9 mouse cellular contexts compared by ENCODE assay signal in the genomic region with DNA sequence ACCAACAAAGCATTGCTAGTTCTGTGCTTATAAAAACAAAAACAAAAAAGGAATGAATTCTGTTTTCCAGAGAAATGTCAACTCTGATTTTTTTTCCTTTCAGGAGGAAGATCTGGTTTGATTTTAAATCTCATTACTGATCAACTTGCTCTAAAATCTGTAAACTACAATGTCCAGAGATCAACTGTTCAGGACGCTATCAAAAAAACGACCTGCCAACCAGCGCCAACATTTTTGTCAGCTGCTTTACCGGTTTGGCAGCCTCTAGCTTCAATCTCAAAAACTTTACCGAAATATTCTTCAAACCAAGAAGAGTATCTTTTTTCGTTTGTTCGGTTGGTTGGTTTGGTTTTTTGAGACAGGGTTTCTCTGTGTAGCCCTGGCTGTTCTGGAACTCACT. TPM values are rescaled to one million over a fixed set of nuclear protein-coding genes. Genes with fewer than 3 reads are reported as not detected.
A peak's percentile ranks its signal among the peaks of the same experiment; 100 is the strongest.
DNase-seq lines count a peak whose midpoint lies in the region; ATAC-seq and TF ChIP-seq lines count a peak whose summit lies in the region.
"Had no signal": no experiment of that assay in that cellular context is flagged by ENCODE, and none has a peak within 500 bp of the region (broad histone marks: within the 10 kb centered on the region; RNA-seq: fewer than 3 reads in every experiment).

No protein-coding gene starts in this region.

- no peaks in the 10 kb centered on the region for H3K27me3 ChIP-seq in kidney, embryonic 14.5 days (ENCODE audit: control insufficient read depth, insufficient read depth, low read length)
- H3K27me3 ChIP-seq in hindbrain, embryonic 12.5 days: peaks cover 2% of the 10 kb centered on the region; the same call in 1 of the 2 replicates
- no peaks in the 10 kb centered on the region for H3K27me3 ChIP-seq in midbrain, embryonic 11.5 days (ENCODE audit: control insufficient read depth, insufficient read depth, low read length)

- no peak for DNase-seq in kidney, adult 8-10 months
- no peak for DNase-seq in midbrain, embryonic 11.5 days (ENCODE audit: low spot score, missing footprints)
- no peak for DNase-seq in layer of hippocampus, postnatal 10 days (ENCODE audit: low spot score in 2 of 2)
- DNase-seq in gastrocnemius, postnatal 14 days: no peak
- DNase-seq in layer of hippocampus, adult 18-20 months (ENCODE audit: low spot score in 2 of 2): no peak
- DNase-seq: layer of hippocampus, adult 9-11 months had no signal

- peak overlapping the region; percentile 82; the same call in 1 of the 2 replicates for H3K4me3 ChIP-seq in kidney, embryonic 14.5 days (ENCODE audit: low read length)
- H3K4me3 ChIP-seq in bone marrow macrophage, adult 2 months (ENCODE audit: insufficient read depth, low read length): peak overlapping the region; percentile 94; the same call in 1 of the 2 replicates
- no peak overlapping the region for H3K4me3 ChIP-seq in hindbrain, embryonic 12.5 days
- no peak overlapping the region for H3K4me3 ChIP-seq in midbrain, embryonic 11.5 days (ENCODE audit: low read depth, low read length)

- 77% methylated on average over 7 of the region's 7 CpGs for whole genome bisulfite sequencing in kidney, embryonic 14.5 days
- WGBS in hindbrain, embryonic 12.5 days: 84% methylated on average over 7 of the region's 7 CpGs
- 88% methylated on average over 7 of the region's 7 CpGs for WGBS in midbrain, embryonic 11.5 days

- no peaks in the 10 kb centered on the region for H3K36me3 ChIP-seq in kidney, embryonic 14.5 days (ENCODE audit: control insufficient read depth, insufficient read depth, low read length)
- H3K36me3 ChIP-seq in hindbrain, embryonic 12.5 days: no peaks in the 10 kb centered on the region
- no peaks in the 10 kb centered on the region for H3K36me3 ChIP-seq in midbrain, embryonic 11.5 days (ENCODE audit: control insufficient read depth, insufficient read depth, low read length)

- no peak for TF ChIP-seq CTCF in bone marrow macrophage, adult 2 months (IDR thresholded peaks at IDR 0.05; ENCODE audit: low read depth, low read length)

- peaks cover 19% of the 10 kb centered on the region; the same call in 1 of the 2 replicates for H3K4me1 ChIP-seq in kidney, embryonic 14.5 days (ENCODE audit: control insufficient read depth, insufficient read depth, low read length)
- peaks cover 48% of the 10 kb centered on the region for H3K4me1 ChIP-seq in bone marrow macrophage, adult 2 months (ENCODE audit: control insufficient read depth, insufficient read depth, low read length)
- H3K4me1 ChIP-seq in hindbrain, embryonic 12.5 days: peaks cover 18% of the 10 kb centered on the region
- H3K4me1 ChIP-seq in midbrain, embryonic 11.5 days (ENCODE audit: control insufficient read depth, insufficient read depth, low read length): peaks cover 9% of the 10 kb centered on the region

- peak overlapping the region; percentile 79; the same call in 1 of the 2 replicates for H3K4me2 ChIP-seq in kidney, embryonic 14.5 days (replicated peaks; ENCODE audit: low read depth, low read length)
- H3K4me2 ChIP-seq in hindbrain, embryonic 12.5 days (replicated peaks): peak overlapping the region; percentile 80
- H3K4me2 ChIP-seq in midbrain, embryonic 11.5 days: peak overlapping the region; percentile 88; the same call in 1 of the 2 replicates

- no peak overlapping the region for H3K27ac ChIP-seq in kidney, embryonic 14.5 days (ENCODE audit: low read depth, low read length)
- H3K27ac ChIP-seq in bone marrow macrophage, adult 2 months (ENCODE audit: insufficient read depth, low read depth, low read length): no peak overlapping the region
- no peak overlapping the region for H3K27ac ChIP-seq in hindbrain, embryonic 12.5 days
- H3K27ac ChIP-seq in midbrain, embryonic 11.5 days (ENCODE audit: low read depth, low read length): no peak overlapping the region

- no peak for ATAC-seq in kidney, embryonic 14.5 days (ENCODE audit: low FRiP score, low TSS enrichment)
- ATAC-seq in hindbrain, embryonic 12.5 days (ENCODE audit: low FRiP score): no peak
- ATAC-seq in midbrain, embryonic 11.5 days (ENCODE audit: low FRiP score): no peak

- no peak for TF ChIP-seq POLR2A in bone marrow macrophage, adult 2 months (IDR thresholded peaks at IDR 0.05; ENCODE audit: borderline replicate concordance, low read depth, low read length)

- no peak overlapping the region for H3K9ac ChIP-seq in kidney, embryonic 14.5 days (ENCODE audit: low read depth, low read length)
- no peak overlapping the region for H3K9ac ChIP-seq in hindbrain, embryonic 12.5 days
- no peak overlapping the region for H3K9ac ChIP-seq in midbrain, embryonic 11.5 days (ENCODE audit: low read length)

- intact Hi-C loops in gastrocnemius, postnatal 14 days (cut with DNase I; ENCODE audit: low total_unique reads): no loop called here

- H3K9me3 ChIP-seq in kidney, embryonic 14.5 days (ENCODE audit: control insufficient read depth, low read length): no peaks in the 10 kb centered on the region
- H3K9me3 ChIP-seq in hindbrain, embryonic 12.5 days (replicated peaks): no peaks in the 10 kb centered on the region
- H3K9me3 ChIP-seq in midbrain, embryonic 11.5 days (ENCODE audit: control insufficient read depth, low read length): no peaks in the 10 kb centered on the region

RNA-seq across cellular contexts. Expression of gene Hipk1, which starts 2.3 kb away (rescaled TPM):
- polyA plus RNA-seq in kidney, embryonic 14.5 days (2014; fragmentation: Nextera tagmentation; extraction: Ambion mirVana): 16.1 and 19.0 TPM in 2 replicates
- 63.3 and 82.6 TPM in 2 replicates for polyA plus RNA-seq in bone marrow macrophage, adult 2 months (2012; ENCODE audit: insufficient read depth, insufficient read length, missing spikeins)
- polyA plus RNA-seq in hindbrain, embryonic 12.5 days (2016; fragmentation: Nextera tagmentation; extraction: Ambion mirVana): 16.5 and 17.1 TPM in 2 replicates
- 15.9 and 16.6 TPM in 2 replicates for polyA plus RNA-seq in midbrain, embryonic 11.5 days (2014; fragmentation: Nextera tagmentation; extraction: Ambion mirVana)
- total RNA-seq in layer of hippocampus, postnatal 10 days (2021): 10 to 100 TPM; 68.1 to 77.3 TPM
- 10 to 100 TPM; 45.8 to 71.0 TPM for total RNA-seq in gastrocnemius, postnatal 14 days (2021)
- 100 to 1,000 TPM; 131 to 137 TPM for total RNA-seq in layer of hippocampus, adult 18-20 months (2021)

RNA-seq across cellular contexts. Expression of gene Dclre1b, which starts 20.1 kb away (rescaled TPM):
- polyA plus RNA-seq in kidney, embryonic 14.5 days (2014; fragmentation: Nextera tagmentation; extraction: Ambion mirVana): 36.7 and 41.4 TPM in 2 replicates
- 17.5 and 19.1 TPM in 2 replicates for polyA plus RNA-seq in bone marrow macrophage, adult 2 months (2012; ENCODE audit: insufficient read depth, insufficient read length, missing spikeins)
- polyA plus RNA-seq in hindbrain, embryonic 12.5 days (2016; fragmentation: Nextera tagmentation; extraction: Ambion mirVana): 22.1 and 24.0 TPM in 2 replicates
- polyA plus RNA-seq in midbrain, embryonic 11.5 days (2014; fragmentation: Nextera tagmentation; extraction: Ambion mirVana): 36.3 and 44.6 TPM in 2 replicates
- total RNA-seq in layer of hippocampus, postnatal 10 days (2021): 1 to 10 TPM; 8.4 to 8.7 TPM
- 1 to 10 TPM; 3.7 to 7.1 TPM for total RNA-seq in gastrocnemius, postnatal 14 days (2021)
- 10 to 100 TPM in 1 of 2 experiments, 1 to 10 TPM in 1; 9.0 to 12.2 TPM for total RNA-seq in layer of hippocampus, adult 18-20 months (2021)

RNA-seq across cellular contexts. Expression of gene Ap4b1, which starts 20.2 kb away (rescaled TPM):
- polyA plus RNA-seq in kidney, embryonic 14.5 days (2014; fragmentation: Nextera tagmentation; extraction: Ambion mirVana): 12.1 and 22.2 TPM in 2 replicates
- polyA plus RNA-seq in bone marrow macrophage, adult 2 months (2012; ENCODE audit: insufficient read depth, insufficient read length, missing spikeins): 8.4 and 11.7 TPM in 2 replicates
- 24.6 and 26.1 TPM in 2 replicates for polyA plus RNA-seq in hindbrain, embryonic 12.5 days (2016; fragmentation: Nextera tagmentation; extraction: Ambion mirVana)
- polyA plus RNA-seq in midbrain, embryonic 11.5 days (2014; fragmentation: Nextera tagmentation; extraction: Ambion mirVana): 22.8 and 25.6 TPM in 2 replicates
- total RNA-seq in layer of hippocampus, postnatal 10 days (2021): 10 to 100 TPM; 13.3 to 14.5 TPM
- 10 to 100 TPM in 1 of 2 experiments, 1 to 10 TPM in 1; 8.6 to 10.6 TPM for total RNA-seq in gastrocnemius, postnatal 14 days (2021)
- 10 to 100 TPM; 11.4 to 12.6 TPM for total RNA-seq in layer of hippocampus, adult 18-20 months (2021)

RNA-seq across cellular contexts. Expression of gene Gm43064, which starts 20.3 kb away (rescaled TPM):
- 0.12 TPM in 1 of 2 replicates, not detected in the other for polyA plus RNA-seq in kidney, embryonic 14.5 days (2014; fragmentation: Nextera tagmentation; extraction: Ambion mirVana)
- not detected in 2 replicates for polyA plus RNA-seq in bone marrow macrophage, adult 2 months (2012; ENCODE audit: insufficient read depth, insufficient read length, missing spikeins)
- polyA plus RNA-seq in hindbrain, embryonic 12.5 days (2016; fragmentation: Nextera tagmentation; extraction: Ambion mirVana): 0.23 and 0.42 TPM in 2 replicates
- 0.15 TPM in 1 of 2 replicates, not detected in the other for polyA plus RNA-seq in midbrain, embryonic 11.5 days (2014; fragmentation: Nextera tagmentation; extraction: Ambion mirVana)
- under 1 TPM in 1 of 2 experiments, not detected in 1; 0.18 TPM for total RNA-seq in layer of hippocampus, postnatal 10 days (2021)
- under 1 TPM in 1 of 2 experiments, not detected in 1; 0.11 TPM for total RNA-seq in gastrocnemius, postnatal 14 days (2021)
- under 1 TPM; 0.42 to 0.79 TPM for total RNA-seq in layer of hippocampus, adult 18-20 months (2021)

RNA-seq across cellular contexts. Expression of gene Bcl2l15, which starts 43.3 kb away (rescaled TPM):
- not detected in 2 replicates for polyA plus RNA-seq in kidney, embryonic 14.5 days (2014; fragmentation: Nextera tagmentation; extraction: Ambion mirVana)
- not detected in 2 replicates for polyA plus RNA-seq in bone marrow macrophage, adult 2 months (2012; ENCODE audit: insufficient read depth, insufficient read length, missing spikeins)
- 0.52 TPM in 1 of 2 replicates, not detected in the other for polyA plus RNA-seq in hindbrain, embryonic 12.5 days (2016; fragmentation: Nextera tagmentation; extraction: Ambion mirVana)
- 0.14 and 0.20 TPM in 2 replicates for polyA plus RNA-seq in midbrain, embryonic 11.5 days (2014; fragmentation: Nextera tagmentation; extraction: Ambion mirVana)
- total RNA-seq in layer of hippocampus, postnatal 10 days (2021): under 1 TPM; 0.64 to 0.80 TPM
- total RNA-seq in gastrocnemius, postnatal 14 days (2021): under 1 TPM in 1 of 2 experiments, not detected in 1; 0.33 TPM
- 1 to 10 TPM; 1.1 to 1.4 TPM for total RNA-seq in layer of hippocampus, adult 18-20 months (2021)

Comparison
In these comparisons a context has a peak if more than half of its experiments do, and no peak if none do; other contexts are left out.
1. H3K4me3 ChIP-seq: peak in kidney, embryonic 14.5 days (single experiment) and bone marrow macrophage, adult 2 months (single experiment); none in hindbrain, embryonic 12.5 days (single experiment) and midbrain, embryonic 11.5 days (single experiment).
2. Peak in every context shown above with its lines, with median percentiles within 50 percentile points of each other: H3K4me2 ChIP-seq.